Mouse (Mus musculus): ENCODE results near the gene Ston1. TPM values are rescaled to one million over a fixed set of nuclear protein-coding genes. Genes with fewer than 3 reads are reported as not detected.
A peak's percentile ranks its signal among the peaks of the same experiment; 100 is the strongest.

The Ston1 gene
- total RNA-seq (2021), result 10 to 100 TPM; 25.9 to 30.9 TPM

DNA sequence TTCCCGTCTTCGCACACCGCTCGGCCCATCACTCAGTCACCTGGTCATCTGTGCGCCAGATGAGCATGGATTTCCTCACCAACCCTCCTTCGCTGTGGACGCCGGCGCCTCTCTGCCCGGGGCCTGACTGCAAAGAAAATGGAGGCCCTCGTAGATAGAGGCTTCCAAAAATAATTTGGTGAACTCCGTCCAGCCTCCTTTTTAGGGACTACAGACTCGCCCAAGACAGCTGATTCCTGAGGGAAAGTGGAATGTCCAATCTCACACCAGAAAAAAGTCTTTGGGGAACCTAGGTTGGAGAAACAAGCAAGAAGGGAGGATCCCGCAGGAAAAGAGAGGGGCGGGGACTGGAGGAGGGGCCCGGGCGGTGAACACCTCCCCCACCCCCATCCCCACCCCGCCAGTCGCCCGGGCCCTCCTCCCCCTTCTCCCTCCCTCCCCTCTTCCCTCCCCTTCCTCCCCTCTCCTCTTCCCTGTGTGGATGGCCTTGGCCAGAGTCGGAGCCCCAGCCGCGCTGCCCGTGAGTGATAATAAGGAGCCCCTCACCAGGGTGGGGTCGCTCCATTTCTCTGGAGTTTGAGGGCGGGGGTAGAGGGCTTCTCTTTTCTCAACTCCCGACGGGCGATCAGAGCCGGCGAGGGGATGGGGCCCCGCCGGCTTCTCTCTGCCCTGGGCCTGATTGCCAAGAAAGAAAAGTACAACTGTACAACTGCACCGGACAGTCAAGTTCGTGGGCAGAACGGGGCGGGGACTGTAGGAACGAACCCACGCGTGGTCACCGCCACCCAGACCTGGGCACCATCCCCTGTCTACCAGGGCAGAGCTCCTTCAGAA, at the start of gene Ston1:
Gene Ston1, plus strand, starts transcription at position 463 of the 834 bp plus-strand sequence.
- intact Hi-C loops (cut with DNase I), result loop anchor here (2.0 kb wide), 2 partner anchors 39 to 43 kb away; no protein-coding TSS in a partner anchor
- peak; percentile 85 to 87 for DNase-seq

DNA sequence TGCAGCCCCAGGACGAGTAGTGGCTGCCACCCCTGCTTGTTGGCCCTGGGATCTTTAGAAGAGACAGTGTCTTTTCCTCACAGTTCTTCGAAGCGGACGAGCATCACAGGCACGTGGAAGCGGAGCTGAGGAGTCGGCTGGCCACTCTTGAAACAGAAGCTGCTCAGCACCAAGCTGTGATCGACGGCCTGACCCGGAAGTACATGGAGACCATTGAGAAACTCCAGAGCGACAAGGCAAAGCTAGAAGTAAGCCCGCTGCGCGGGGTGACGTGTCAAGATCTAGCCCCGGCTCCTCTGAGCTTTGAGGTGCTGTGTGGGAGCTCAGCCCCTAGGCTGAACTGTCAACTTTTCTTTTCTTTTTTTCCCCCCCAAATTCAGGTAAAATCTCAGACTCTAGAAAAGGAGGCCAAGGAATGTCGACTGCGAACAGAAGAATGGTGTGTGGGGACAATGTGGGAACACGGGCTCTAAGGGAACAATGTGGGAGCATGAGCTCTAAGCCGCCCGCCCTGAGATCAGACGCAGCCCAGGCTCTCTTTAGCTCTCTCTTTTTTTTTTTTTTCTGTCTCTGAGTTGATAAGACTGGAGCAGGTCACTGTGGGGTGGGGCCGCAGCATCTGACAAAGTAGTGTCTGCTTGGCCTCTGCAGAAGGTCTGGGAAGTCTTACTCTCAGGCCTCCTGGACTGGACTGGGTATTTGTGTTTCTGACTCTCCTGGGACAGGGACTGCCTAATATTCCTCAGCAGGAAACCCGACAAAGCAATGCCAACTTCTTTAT, 47.9 kb upstream of the Ston1 start:
- intact Hi-C loops (cut with DNase I), result no loop called here
- DNase-seq, result no peak

GRCm38 (mm10) chr17:88550351-88550750, 47.1 kb upstream of the Ston1 start:
- intact Hi-C loops (cut with DNase I), result no loop called here
- no peak for DNase-seq

DNA sequence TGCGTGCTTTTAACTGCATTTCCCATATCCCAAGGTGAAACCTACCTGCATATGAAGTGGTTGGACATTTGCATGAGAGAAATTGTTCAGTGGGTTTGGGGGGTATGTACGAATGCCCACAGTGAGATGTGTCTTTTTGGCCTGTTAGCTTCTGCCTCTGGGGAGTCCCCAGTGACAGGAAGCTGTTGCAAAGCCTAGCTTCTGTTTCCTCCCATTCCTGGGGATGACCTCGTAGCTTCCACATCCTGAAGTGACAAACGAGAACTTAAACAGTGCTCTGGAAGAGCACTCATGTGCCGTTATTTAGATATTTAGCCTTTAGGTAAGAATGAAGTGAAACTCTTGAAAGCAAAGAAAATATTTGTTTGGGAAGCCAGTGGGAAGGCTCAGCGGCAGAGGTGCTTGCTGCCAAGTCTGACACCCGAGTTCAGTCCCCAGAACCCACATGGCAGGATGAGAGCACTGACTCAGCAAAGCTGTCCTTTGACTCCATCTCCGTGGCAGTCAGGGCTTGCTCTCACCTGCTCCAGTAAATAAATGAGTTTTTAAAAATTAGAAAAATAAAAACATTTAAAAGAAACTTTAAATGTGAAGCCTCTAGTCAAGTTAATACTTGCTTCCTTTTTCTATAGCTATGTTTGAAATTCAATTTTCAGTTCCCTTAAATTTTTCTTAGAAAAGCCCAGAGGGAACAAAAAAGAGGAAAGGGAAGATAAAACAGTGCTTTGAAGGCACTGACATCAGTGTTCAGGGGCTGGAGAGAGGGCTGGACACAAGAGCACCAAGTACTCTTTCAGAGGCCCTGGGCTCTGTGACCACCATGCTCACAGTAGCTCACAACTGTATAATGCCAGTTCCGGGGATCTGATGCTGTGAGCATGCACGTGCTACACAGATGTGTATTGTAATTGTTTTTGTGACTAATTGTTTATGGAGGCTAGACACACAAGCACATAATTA, 46.2 kb upstream of the Ston1 start:
- peak; percentile 29 to 43 for DNase-seq
- intact Hi-C loops (cut with DNase I), result no loop called here

DNA sequence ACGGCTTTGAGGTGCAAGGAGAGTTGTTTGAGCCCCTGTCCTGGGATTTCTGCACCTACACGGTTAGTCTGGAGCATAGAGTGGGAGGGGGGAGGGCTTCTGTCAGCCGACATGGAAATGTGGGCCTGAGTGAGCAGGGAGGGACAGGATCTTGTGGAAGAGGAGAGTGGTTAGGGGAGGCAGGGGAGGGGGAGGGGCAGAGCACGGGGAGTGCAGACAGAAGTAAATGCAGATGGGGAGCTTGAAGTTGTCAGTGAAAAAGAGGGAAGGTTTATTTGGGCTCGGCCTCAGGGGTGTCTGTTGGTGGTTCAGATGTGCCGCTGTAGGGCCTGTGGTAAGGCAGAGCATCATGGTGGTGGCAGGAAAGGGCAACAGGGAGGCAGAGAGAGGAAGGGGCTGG, 44.9 kb upstream of the Ston1 start:
- no peak for DNase-seq
- intact Hi-C loops (cut with DNase I), result loop anchor here (2.0 kb wide), 1 partner anchor 20 kb away; no protein-coding TSS in a partner anchor

DNA sequence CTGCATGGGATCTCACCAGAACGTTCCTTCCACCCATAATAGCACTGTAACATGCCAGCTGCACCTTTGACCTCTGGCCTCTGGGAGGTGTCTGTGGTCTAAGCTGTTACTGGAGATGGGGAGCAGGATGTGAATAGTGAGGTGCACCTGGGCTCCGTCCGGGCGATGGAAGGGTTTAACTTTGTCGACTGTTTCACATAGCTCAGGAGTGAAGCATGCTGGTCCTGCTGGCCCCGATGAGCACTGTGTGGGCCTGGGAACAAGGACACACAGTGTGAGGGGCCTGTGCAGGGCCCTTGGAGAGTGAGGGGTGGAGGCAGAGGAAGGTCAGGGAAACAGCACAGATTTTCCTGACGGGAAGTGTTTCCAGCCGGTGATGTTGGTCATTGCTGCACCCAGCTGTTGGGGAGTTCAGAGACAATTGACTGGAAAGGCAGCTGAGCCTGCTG, 44.5 kb upstream of the Ston1 start:
- intact Hi-C loops (cut with DNase I), result loop anchor here (2.0 kb wide), 1 partner anchor 20 kb away; no protein-coding TSS in a partner anchor
- DNase-seq, result peak; percentile 42 to 52

DNA sequence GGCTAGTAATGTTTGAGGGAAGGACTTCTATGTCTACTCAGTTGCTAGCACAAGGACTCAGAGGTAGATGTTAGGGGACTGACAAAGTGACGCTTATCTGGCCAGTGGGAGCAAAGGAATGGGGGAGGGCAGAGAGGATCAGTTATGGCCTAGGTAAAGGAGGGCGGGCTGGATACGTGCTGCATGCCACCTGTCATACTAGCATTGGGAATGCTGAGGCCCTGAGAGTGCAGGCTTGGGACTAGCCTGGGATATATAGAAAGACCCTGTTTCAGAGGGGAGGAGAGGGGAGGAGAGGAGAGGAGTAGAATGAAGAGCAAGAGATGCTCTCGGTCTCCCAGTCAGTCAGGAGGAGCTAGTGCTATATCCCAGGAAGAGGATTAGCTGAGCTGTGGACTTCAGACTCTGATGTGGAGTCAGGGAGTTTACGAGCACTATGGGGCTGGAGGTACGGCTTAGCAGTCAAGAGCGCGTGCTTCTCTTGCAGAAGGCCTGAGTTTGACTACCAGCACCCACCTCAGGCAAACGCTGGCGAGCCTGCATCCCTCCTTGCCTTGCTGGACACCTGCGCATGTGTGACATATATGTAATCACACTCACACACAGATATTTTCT, 43.9 kb upstream of the Ston1 start:
- no peak for DNase-seq
- intact Hi-C loops (cut with DNase I), result loop anchor here (2.0 kb wide), 1 partner anchor 21 kb away; no protein-coding TSS in a partner anchor

DNA sequence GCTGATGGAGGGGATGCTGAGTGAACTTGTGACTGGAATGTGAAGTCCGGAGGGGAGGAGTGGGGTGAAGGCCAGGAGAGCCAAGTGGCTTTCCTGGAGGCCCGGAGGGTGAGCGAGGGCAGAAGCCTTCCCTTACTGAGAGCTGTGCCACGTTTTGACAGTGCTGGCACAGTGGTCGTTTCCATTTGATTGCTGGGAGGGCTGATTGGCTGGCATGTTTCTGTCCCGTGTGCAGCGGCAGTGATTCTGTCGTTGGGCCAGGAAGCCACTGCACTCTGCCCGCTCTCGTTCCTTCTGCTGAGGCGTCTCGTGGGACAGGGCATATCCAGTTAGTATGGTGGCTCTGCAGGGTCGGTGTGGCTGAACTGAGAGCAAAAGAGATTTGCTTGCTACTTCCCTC, 41.3 kb upstream of the Ston1 start:
- DNase-seq, result no peak
- intact Hi-C loops (cut with DNase I), result loop anchor here (5.0 kb wide), 1 partner anchor 86 kb away; no protein-coding TSS in a partner anchor

- intact Hi-C loops (cut with DNase I), result loop anchor here (5.0 kb wide), 1 partner anchor 86 kb away; no protein-coding TSS in a partner anchor
- no peak for DNase-seq
Observed at GRCm38 (mm10) chr17:88556688-88557087, 40.8 kb upstream of the Ston1 start.

DNA sequence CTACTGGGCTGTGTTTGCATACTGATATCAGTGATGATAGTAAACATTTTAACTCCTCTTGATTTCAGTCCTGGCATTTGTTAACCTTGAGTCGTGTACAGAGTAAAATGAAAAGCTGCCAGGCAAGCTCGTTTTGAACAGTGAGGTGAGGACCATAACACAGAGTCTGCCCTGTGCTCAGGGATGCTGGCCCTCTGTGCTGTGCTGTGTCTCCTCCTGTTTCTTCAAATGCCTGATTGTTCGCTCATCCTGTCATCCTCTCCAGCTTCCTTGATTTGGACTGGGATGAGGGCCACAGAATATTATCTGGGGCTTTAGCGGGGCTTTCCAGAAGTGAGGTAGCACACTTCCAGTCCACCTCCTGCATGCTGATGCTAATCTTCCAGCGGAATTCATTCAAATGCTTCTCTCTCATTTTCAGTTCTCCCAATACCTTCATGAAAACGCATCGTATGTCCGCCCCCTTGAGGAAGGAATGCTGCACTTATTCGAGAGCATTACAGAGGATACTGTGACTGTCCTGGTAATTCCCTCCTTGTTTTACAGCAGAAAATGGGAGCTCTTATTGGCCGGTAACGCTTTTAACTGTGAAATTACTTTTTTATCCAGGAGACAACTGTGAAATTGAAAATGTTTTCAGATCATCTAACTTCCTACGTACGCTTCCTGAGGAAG, 39.2 kb upstream of the Ston1 start:
- peak; percentile 81 to 89 for DNase-seq
- intact Hi-C loops (cut with DNase I), result loop anchor here (2.0 to 5.0 kb wide), 2 partner anchors 38 to 84 kb away; partner anchors contain the start of gene Ston1

- no peak for DNase-seq
- intact Hi-C loops (cut with DNase I), result no loop called here
Observed at GRCm38 (mm10) chr17:88563611-88564010, 33.9 kb upstream of the Ston1 start.

DNA sequence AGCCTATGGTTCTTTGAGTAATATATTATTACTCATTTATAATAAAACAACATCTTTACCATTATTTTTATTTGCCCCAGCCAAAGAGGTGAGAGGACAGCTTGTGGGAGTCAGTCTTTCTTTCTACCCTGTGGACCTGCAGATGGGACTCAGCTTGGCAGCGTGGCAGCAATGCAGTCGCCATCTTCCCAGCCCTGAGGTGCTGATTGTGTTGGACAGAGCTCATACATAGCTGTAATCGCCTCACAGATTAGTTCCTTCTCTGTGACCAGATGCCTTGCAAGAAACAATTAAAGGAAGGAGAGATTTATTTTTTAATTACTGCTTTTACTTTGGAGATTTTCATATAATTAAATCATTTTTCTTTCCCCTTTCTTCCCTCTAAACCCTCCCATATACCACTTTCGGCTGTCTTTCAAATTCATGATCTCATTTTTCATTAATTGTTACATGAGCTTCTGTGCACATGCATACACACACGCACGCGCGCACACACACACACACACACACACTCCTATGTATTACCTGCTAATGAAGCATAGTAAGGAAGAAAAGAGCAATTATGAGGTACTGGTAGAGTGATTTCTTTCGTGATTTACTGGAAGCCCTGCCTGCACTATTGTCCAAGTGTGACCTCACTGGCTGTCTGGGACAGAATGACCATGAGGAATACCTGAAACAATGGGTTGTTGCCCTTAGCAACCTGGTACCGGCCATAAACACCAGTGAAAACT, 27.5 kb upstream of the Ston1 start:
- DNase-seq, result no peak
- intact Hi-C loops (cut with DNase I), result no loop called here

DNA sequence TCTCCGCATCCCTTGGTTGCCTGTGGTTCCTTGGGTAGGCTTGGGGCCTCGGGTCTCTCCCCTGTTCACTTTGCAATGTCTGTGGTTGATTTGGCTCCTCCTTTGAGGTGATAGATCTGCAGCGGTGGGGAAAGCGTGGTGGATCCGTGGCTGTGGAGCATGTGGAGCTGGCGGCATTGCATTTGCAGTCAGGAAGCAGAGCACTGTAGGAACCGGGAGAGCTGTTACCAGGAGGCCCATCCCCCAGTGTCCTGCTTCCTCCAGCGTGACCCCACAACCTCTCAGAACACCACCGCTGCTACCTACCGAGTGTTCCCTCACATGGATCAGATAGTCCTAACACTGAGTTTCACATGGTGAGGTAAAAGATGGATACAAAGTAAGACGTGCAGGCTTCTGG, 26.7 kb upstream of the Ston1 start:
- intact Hi-C loops (cut with DNase I), result no loop called here
- no peak for DNase-seq

GRCm38 (mm10) chr17:88574811-88575210, 22.7 kb upstream of the Ston1 start:
- DNase-seq, result no peak
- intact Hi-C loops (cut with DNase I), result no loop called here

- no peak for DNase-seq
- intact Hi-C loops (cut with DNase I), result no loop called here
Observed at GRCm38 (mm10) chr17:88578522-88579242, 18.8 kb upstream of the Ston1 start.

DNA sequence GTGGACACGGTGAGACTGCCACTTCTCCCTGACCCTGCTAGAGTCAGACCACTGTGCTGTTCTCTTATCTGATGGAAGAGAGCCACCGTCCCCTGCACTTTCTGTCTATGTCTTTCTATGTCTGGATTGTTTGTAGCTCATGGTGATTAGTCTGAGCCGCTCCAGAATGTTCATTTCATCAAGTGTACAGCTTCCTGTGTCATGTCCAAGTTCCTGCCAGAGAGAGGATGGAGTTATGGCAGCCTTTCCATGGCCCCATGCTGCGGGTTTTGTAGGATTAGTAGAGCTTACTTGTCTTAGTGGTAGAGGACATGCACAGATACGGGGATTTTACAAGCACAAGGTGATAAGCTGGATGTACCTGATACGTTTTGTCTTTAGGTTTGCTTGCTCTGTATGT, 16.9 kb upstream of the Ston1 start:
- intact Hi-C loops (cut with DNase I), result no loop called here
- peak; percentile 15 to 24 for DNase-seq

- DNase-seq, result peak; percentile 15 to 25
- intact Hi-C loops (cut with DNase I), result no loop called here
Observed at GRCm38 (mm10) chr17:88581511-88582021, 15.9 kb upstream of the Ston1 start.

DNA sequence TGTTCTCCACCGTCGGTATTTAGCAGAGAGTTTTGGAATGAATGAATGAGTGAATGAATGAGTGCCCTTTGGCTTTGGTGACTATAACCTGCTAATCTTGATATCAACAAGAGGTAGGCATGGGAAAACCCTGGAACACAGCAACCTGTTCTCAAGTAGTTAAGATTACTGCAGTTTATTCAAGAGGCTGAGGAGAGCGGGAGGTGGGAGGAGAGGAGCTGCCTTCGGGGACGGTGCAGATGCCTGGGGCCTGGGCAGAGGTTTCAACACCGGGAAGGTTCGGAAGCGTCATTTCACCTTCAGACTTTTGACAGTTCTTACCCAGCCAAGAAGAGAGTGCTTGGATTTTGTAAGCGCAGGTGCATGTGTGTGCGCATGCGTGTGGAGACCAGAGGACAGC, 14.5 kb upstream of the Ston1 start:
- intact Hi-C loops (cut with DNase I), result no loop called here

More for the DNA sequence above, 14.5 kb upstream of the Ston1 start:
- no peak for DNase-seq

All from heart, postnatal 10 days (tissue).